Mouse (Mus musculus) gastrocnemius, adult 8-10 months (tissue): ENCODE measurements around the gene Man2a1. TPM values are rescaled to one million over a fixed set of nuclear protein-coding genes. Genes with fewer than 3 reads are reported as not detected.

Experiments
- DNase-seq, 2 experiments: peaks; one replicate each; pipeline ENCODE4 v3.0.0; 2022; ENCODE audit warnings: low spot score in 2 of 2
- total RNA-seq, 4 experiments: library from RNA; stranded (reverse); gene quantifications; 2 replicates each; pipeline ENCODE4 v1.2.4; 2022

Man2a1 gene
- total RNA-seq: 1 to 10 TPM; 4.5 to 6.1 (median 5.2) TPM

DNA sequence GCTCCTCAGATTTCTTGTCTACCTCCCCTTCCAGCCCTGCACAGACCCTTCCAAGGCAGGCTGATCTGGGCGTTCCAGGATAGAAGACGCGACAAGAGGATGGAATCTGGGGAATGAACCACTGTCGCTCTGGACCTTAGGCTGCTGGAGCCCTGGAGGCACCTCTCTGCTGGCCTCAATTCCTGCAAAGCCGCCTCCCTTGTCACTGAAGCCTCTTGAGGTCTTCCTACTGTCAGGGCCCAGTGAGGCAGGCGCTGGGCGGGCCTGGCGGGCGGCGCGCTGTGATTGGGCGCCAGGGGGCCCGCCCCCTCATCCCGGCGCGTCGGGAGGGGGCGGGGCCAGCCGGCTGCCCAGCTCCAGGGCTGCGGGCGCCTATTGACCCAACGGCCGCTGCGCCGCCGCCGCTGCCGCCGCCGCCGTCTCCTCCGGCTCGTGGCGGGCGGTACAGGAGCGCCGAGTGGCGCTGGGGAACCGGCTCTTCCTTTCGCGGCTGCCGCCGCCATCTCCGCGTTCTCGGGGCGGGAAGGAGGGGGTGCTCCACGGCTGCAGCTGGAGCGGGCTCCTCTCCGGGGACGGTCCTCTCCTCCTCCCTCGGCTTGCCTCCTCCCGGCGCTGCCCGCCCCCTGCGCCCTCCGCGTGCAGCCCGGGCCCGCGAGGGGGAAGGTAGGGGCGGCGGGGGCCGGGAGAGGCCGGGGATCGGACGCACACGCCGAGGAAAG is at the start of gene Man2a1:
Man2a1 (plus strand) TSS at position 365 of the 719 bp plus-strand sequence.
- peak; percentile 86 to 88 for DNase-seq

GRCm38 (mm10) chr17:64553358-64553757 is 47.2 kb upstream of the Man2a1 start:
- DNase-seq: no peak

DNA sequence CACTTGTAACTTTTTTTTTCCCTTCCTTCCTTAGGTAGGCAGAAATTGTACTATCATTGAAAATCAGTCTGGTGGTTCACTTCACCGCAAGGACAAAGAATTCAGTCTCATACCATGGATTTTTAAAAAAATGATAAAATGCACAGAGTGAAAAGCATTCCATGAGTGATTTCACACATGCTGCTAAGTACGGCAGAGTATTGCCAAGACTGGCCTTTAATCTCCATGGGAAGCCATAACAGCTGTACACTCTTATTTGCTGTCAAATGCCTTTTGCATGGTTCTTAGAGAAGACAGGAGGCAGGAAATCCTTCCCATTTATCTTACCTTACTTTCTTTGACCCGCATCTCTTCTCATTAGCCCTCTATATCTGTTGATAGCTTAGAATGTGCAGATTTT is 45.6 kb upstream of the Man2a1 start:
- no peak for DNase-seq

DNA sequence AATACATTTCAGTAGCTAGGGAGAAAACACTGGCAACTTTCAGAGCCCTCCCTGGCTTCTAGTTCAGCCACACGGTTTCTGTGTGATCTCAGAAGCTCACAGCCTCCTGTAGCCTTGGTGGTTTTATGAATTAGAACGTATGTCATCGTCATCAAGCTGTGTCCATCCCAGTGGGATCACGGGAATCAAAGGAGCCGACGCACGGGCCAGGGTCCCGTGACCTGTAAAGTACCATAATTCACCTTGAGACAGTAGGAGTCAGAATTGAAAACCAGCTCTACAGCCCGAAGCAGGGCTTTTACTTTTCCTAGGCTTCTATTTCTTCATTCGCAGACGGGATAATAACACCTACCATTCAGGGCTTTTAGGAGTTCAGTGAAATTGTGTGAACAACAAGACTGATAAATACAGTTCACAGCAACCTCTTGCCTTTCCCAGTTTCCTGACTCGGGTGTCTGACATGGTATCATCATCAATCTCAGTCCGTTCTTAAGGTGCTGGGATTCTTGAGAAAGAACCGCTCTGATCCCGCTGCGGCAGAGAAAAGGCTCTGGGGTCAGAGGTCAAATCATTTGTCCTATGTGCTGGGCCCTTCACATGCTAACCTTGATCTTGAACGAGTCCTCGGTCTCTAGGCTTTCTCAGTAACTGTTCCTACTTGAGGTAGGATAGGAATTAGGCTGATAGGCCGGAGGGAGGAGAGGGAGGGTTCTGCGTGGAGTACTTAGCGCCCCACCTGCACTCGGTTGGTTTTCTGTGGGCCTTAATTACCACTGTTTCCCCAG is 43.7 kb upstream of the Man2a1 start:
- no peak for DNase-seq

- DNase-seq: no peak
Measured at GRCm38 (mm10) chr17:64558994-64559540, 41.5 kb upstream of the Man2a1 start.

- no peak for DNase-seq
Measured at GRCm38 (mm10) chr17:64566435-64566834, 34.1 kb upstream of the Man2a1 start.

GRCm38 (mm10) chr17:64567546-64567945 is 33.0 kb upstream of the Man2a1 start:
- no peak for DNase-seq

GRCm38 (mm10) chr17:64573981-64574380 is 26.6 kb upstream of the Man2a1 start:
- no peak for DNase-seq

GRCm38 (mm10) chr17:64575240-64575639 is 25.3 kb upstream of the Man2a1 start:
- no peak for DNase-seq

- no peak for DNase-seq
Measured at GRCm38 (mm10) chr17:64577485-64577884, 23.1 kb upstream of the Man2a1 start.

GRCm38 (mm10) chr17:64578346-64578745 is 22.2 kb upstream of the Man2a1 start:
- DNase-seq: no peak

DNA sequence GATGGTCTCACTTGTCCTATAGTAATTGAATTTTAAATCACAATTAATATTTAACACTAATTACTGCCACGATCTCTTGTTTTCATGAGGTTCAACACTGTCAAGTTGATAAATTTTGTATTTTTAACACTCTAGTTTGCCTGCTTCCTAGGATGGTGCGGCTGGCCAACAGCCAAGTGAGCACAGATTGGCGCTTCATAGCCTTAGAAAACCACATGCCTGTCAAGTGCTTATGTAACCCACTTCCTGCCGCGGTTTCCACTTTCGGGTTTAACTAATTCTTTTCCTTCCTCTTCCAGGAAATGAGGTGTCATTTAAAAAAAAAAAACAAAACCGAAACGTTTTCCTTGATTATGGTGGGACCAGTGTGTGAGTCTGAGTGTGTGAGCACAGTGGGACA is 20.8 kb upstream of the Man2a1 start:
- DNase-seq: no peak

- no peak for DNase-seq
Measured at GRCm38 (mm10) chr17:64581133-64581532, 19.4 kb upstream of the Man2a1 start.

GRCm38 (mm10) chr17:64581962-64582361 is 18.6 kb upstream of the Man2a1 start:
- DNase-seq: no peak

GRCm38 (mm10) chr17:64590483-64590882 is 10.1 kb upstream of the Man2a1 start:
- no peak for DNase-seq

GRCm38 (mm10) chr17:64591366-64591765 is 9.2 kb upstream of the Man2a1 start:
- DNase-seq: no peak

DNA sequence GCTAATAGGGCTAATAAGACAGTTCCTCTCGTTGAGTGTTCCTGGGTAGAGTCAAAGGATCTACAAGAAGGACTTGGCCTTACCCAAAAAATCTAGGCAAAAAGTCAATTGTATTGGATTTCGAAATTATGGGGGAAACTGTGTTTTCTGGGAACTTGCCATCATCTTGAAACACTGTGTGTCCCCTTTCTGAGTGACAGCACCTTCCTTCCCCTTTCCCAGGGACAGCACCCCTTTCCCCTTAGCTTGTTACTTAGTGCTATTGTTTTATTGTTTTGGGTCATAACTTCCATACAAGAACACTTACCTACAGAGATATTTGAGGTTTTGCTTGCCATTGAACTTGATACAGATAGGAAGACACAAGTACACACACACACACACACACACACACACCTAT is 8.2 kb upstream of the Man2a1 start:
- DNase-seq: no peak

- no peak for DNase-seq
Measured at GRCm38 (mm10) chr17:64592788-64593187, 7.7 kb upstream of the Man2a1 start.

GRCm38 (mm10) chr17:64597770-64598169 is 2.8 kb upstream of the Man2a1 start:
- no peak for DNase-seq

GRCm38 (mm10) chr17:64599916-64600315 is 620 bp upstream of the Man2a1 start:
- no peak for DNase-seq

DNA sequence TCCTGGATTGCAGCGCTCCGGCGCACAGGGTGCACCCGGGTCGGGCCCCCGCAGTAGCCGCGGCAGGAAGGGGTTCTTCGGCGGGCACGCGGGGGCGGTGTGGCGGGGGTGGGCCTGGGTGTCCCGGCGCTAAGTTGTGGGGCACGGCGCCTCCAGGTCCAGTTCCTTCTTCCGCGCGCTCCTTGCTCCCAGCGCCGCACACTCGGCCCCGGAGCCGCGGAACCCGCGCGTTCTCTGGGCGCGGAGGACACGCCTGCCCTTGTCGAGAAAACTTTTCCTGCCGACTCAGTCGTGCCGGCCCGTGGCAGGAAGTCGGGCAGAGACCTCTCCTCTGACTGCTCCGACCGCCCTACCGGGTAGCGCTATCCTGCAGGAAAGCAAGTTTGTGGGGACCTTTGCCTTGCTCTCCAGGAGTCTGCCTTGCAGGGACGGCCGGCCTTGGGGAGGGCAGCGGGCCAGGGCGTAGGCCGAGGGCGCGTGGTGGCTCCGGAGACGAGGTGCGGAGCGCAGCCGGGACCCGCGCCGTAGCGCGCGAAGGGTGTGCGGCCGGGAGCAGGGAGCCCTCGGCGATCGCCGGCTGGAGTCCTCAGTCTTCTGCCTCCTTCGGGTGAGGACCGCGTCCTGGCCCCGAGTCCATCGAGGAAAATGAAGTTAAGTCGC is 685 bp downstream of the Man2a1 start:
- DNase-seq: peak; percentile 51 to 52
